Mouse (Mus musculus) C2C12 (cell line): ENCODE results near the gene Ubxn7. TPM values are rescaled to one million over a fixed set of nuclear protein-coding genes. Genes with fewer than 3 reads are reported as not detected.

Source experiments
- H3K27me3 ChIP-seq: one replicate; pipeline ENCODE4 v1.6.1; 2011; ENCODE audit not compliant: control insufficient read depth, insufficient read depth, insufficient read length
- H3K36me3 ChIP-seq: one replicate; pipeline ENCODE4 v1.6.1; 2011; ENCODE audit not compliant: control insufficient read depth, insufficient read depth
- H3K4me3 ChIP-seq: one replicate; pipeline ENCODE4 v1.5.1; 2011; ENCODE audit warnings: mild to moderate bottlenecking, control low read depth; ENCODE audit not compliant: poor library complexity, insufficient read depth, severe bottlenecking
- H3K79me2 ChIP-seq: one replicate; pipeline ENCODE4 v1.6.1; 2011; ENCODE audit not compliant: control insufficient read depth, insufficient read depth
- H3K79me3 ChIP-seq: one replicate; pipeline ENCODE4 v1.6.1; 2011; ENCODE audit warnings: low read depth, control low read depth
- H3ac ChIP-seq: one replicate; pipeline ENCODE3; 2011; ENCODE audit warnings: low read depth; ENCODE audit not compliant: control insufficient read depth, insufficient read length
- CEBPB ChIP-seq: IDR thresholded peaks from one replicate; pipeline ENCODE4 v1.6.1; 2011; ENCODE audit warnings: low read depth, mild to moderate bottlenecking, control low read depth, moderate library complexity
- CTCF ChIP-seq: IDR thresholded peaks from one replicate; pipeline ENCODE4 v1.5.1; 2011; ENCODE audit not compliant: control insufficient read depth, insufficient read depth, insufficient read length
- FOSL1 ChIP-seq: IDR thresholded peaks from one replicate; pipeline ENCODE4 v1.8.0; 2011; ENCODE audit warnings: mild to moderate bottlenecking, low read length; ENCODE audit not compliant: poor library complexity, insufficient read depth, severe bottlenecking
- MAX ChIP-seq: IDR thresholded peaks from one replicate; pipeline ENCODE4 v1.6.1; 2011; ENCODE audit warnings: mild to moderate bottlenecking, control low read depth
- MYOD1 ChIP-seq: IDR thresholded peaks from one replicate; pipeline ENCODE4 v1.6.1; 2011; ENCODE audit warnings: low read depth; ENCODE audit not compliant: control insufficient read depth, insufficient read length
- MYOG ChIP-seq: IDR thresholded peaks from one replicate; pipeline ENCODE4 v1.6.1; 2011; ENCODE audit not compliant: control insufficient read depth, insufficient read length; ENCODE audit errors: extremely low read depth
- USF1 ChIP-seq: IDR thresholded peaks from one replicate; pipeline ENCODE4 v1.6.1; 2011; ENCODE audit warnings: low read depth, mild to moderate bottlenecking, control low read depth, moderate library complexity
- polyA plus RNA-seq: library from polyadenylated mRNA; unstranded; fragments of >200 nt; fragmentation: generic; extraction: Trizol; gene quantifications from one replicate; pipeline ENCODE4 v1.2.1, GENCODE M21; 2012; ENCODE audit warnings: missing spikeins

Ubxn7 gene
- polyA plus RNA-seq, 1 experiment, result 10.8 TPM

DNA sequence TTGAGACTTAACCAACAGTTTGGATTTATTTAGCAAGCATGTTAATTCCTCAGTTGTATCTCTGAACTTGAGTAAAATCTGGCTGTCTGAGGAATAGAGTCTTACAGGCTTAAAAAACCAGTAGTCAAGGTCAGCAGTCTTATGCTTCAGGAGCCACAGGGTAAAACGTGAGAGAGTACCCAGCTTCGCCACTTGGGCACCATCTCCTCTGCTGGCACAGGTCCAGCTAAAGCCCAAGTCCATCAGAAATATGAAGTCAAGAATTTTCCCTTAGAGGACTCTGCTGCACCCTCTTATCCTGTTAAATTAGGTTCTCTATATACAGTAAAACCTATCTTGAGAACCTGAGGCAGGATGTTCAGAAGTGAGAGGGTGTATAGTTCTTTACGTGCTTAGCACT, 54.8 kb downstream of the Ubxn7 start:
- H3K36me3 ChIP-seq, result peaks cover 31% of the 10 kb centered on the region
- H3K4me3 ChIP-seq, result no peak overlapping the region
- no peak for TF ChIP-seq CEBPB
- TF ChIP-seq CTCF, result no peak
- TF ChIP-seq FOSL1, result no peak
- TF ChIP-seq MAX, result no peak
- no peaks in the 10 kb centered on the region for H3K27me3 ChIP-seq
- no peak overlapping the region for H3ac ChIP-seq
- no peaks in the 10 kb centered on the region for H3K79me3 ChIP-seq
- no peaks in the 10 kb centered on the region for H3K79me2 ChIP-seq

GRCm38 (mm10) chr16:32389049-32389448, 57.0 kb downstream of the Ubxn7 start:
- H3K79me3 ChIP-seq, result no peaks in the 10 kb centered on the region
- H3K79me2 ChIP-seq, result no peaks in the 10 kb centered on the region
- no peak overlapping the region for H3ac ChIP-seq
- TF ChIP-seq MYOG (no peak), CEBPB (no peak), FOSL1 (no peak), CTCF (no peak), MAX (no peak), MYOD1 (no peak), USF1 (no peak)
- H3K36me3 ChIP-seq, result peaks cover 34% of the 10 kb centered on the region
- H3K4me3 ChIP-seq, result no peak overlapping the region
- H3K27me3 ChIP-seq, result no peaks in the 10 kb centered on the region

- no peaks in the 10 kb centered on the region for H3K79me3 ChIP-seq
- H3K4me3 ChIP-seq, result no peak overlapping the region
- H3K36me3 ChIP-seq, result peaks cover 31% of the 10 kb centered on the region
- H3K27me3 ChIP-seq, result no peaks in the 10 kb centered on the region
- TF ChIP-seq MYOD1 (no peak), MAX (no peak), CTCF (no peak), FOSL1 (no peak), MYOG (no peak), CEBPB (no peak), USF1 (no peak)
- no peak overlapping the region for H3ac ChIP-seq
- H3K79me2 ChIP-seq, result no peaks in the 10 kb centered on the region
These were observed 57.8 kb downstream of the Ubxn7 start for GRCm38 (mm10) chr16:32389841-32390240.

DNA sequence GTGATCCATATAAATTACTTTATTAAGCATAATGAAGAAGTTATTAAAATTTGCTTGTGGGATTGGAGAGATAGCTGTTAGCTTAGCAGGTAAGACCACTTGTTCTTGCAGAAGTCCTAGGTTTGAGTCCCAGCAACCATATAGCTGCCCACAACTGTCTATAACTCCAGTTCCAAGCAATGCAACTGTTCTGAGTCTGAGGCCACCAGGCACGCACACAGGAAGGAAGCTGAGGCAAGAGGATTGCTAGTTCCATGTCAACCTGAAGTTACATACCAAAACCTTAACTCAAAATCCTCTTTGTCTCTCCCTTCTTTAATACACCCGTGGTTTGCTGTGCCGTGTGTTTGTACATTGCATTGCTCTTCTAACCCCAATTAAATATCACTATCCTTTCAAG, 58.8 kb downstream of the Ubxn7 start:
- H3ac ChIP-seq, result no peak overlapping the region
- H3K27me3 ChIP-seq, result no peaks in the 10 kb centered on the region
- peaks cover 28% of the 10 kb centered on the region for H3K36me3 ChIP-seq
- H3K79me3 ChIP-seq, result no peaks in the 10 kb centered on the region
- no peak for TF ChIP-seq FOSL1
- TF ChIP-seq USF1, result no peak
- TF ChIP-seq MYOD1, result no peak
- no peak for TF ChIP-seq MYOG
- no peak for TF ChIP-seq CEBPB
- TF ChIP-seq CTCF, result no peak
- no peak for TF ChIP-seq MAX
- no peak overlapping the region for H3K4me3 ChIP-seq
- no peaks in the 10 kb centered on the region for H3K79me2 ChIP-seq

- no peak overlapping the region for H3ac ChIP-seq
- peaks cover 15% of the 10 kb centered on the region for H3K36me3 ChIP-seq
- TF ChIP-seq MAX, result no peak
- TF ChIP-seq USF1, result no peak
- TF ChIP-seq CTCF, result no peak
- TF ChIP-seq CEBPB, result no peak
- H3K27me3 ChIP-seq, result no peaks in the 10 kb centered on the region
- no peak overlapping the region for H3K4me3 ChIP-seq
- H3K79me2 ChIP-seq, result no peaks in the 10 kb centered on the region
- no peaks in the 10 kb centered on the region for H3K79me3 ChIP-seq
These were observed 63.9 kb downstream of the Ubxn7 start for GRCm38 (mm10) chr16:32395679-32396540.

GRCm38 (mm10) chr16:32396541-32396835, 64.4 kb downstream of the Ubxn7 start:
- Histone ChIP-seq H3ac (no peak overlapping the region), H3K36me3 (peaks cover 10% of the 10 kb centered on the region), H3K27me3 (no peaks in the 10 kb centered on the region), H3K79me3 (no peaks in the 10 kb centered on the region), H3K4me3 (no peak overlapping the region), H3K79me2 (no peaks in the 10 kb centered on the region)
- no peak for TF ChIP-seq CEBPB
- no peak for TF ChIP-seq FOSL1
- TF ChIP-seq MAX, result no peak
- no peak for TF ChIP-seq CTCF
